Mouse (Mus musculus): ENCODE data around the gene Hsp90ab1. TPM values are rescaled to one million over a fixed set of nuclear protein-coding genes. Genes with fewer than 3 reads are reported as not detected.

The Hsp90ab1 gene
- polyA plus RNA-seq, 1 experiment from 2014 or later = 1,593 TPM

DNA sequence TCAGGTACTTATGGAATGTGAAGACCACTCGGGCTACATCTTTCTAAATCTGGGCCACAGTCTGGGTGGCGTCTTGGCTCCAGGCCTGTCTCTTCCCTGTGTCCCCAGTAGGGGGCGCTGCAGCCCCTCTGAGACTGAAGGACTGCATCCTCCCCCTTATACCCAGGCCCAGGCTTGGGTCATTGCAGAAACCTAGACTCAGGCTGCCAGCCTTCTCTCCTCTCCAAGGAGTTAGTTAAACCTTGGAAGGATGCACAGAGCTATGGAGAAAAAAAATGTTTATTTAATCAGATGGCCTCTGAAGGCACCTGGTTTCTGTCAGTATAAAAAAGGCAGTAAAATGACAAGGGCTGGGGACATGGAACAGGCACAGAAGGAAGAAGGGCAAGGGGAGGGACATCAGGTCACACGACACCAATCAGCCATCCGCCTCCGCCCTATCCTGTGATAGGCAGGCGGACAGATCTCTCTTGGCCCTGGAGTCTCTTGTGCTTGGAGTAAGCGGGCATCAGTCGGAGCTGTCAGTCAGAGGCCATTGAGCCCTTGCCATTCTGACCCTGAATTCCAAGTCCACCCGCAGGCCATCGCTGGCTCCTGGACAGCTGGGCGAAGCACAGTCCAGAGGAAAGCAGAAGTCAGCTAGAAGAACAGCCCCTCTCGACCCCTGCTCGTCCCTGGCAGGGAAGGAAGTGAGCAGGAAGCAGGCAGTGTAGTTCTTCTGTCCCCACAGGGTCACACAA is 12.0 kb upstream of the Hsp90ab1 start:
- H3K9ac ChIP-seq = peak overlapping the region; percentile 29; the same call in 1 of the 2 replicates
- H3K36me3 ChIP-seq = 0 out of 2 replicates have a peak, but pooled peaks cover 4% of the 10 kb centered on the region
- no peak overlapping the region for H3K4me2 ChIP-seq
- peak; percentile 44; the same call in 1 of the 2 replicates for ATAC-seq (ENCODE audit: low FRiP score)
- peak overlapping the region; percentile 69 for H3K27ac ChIP-seq
- no peaks in the 10 kb centered on the region for H3K9me3 ChIP-seq
- H3K27me3 ChIP-seq = no peaks in the 10 kb centered on the region
- peaks cover 25% of the 10 kb centered on the region for H3K4me1 ChIP-seq (replicated peaks)
- H3K4me3 ChIP-seq = no peak overlapping the region
- 24% methylated on average over 14 of the region's 14 CpGs for WGBS

DNA sequence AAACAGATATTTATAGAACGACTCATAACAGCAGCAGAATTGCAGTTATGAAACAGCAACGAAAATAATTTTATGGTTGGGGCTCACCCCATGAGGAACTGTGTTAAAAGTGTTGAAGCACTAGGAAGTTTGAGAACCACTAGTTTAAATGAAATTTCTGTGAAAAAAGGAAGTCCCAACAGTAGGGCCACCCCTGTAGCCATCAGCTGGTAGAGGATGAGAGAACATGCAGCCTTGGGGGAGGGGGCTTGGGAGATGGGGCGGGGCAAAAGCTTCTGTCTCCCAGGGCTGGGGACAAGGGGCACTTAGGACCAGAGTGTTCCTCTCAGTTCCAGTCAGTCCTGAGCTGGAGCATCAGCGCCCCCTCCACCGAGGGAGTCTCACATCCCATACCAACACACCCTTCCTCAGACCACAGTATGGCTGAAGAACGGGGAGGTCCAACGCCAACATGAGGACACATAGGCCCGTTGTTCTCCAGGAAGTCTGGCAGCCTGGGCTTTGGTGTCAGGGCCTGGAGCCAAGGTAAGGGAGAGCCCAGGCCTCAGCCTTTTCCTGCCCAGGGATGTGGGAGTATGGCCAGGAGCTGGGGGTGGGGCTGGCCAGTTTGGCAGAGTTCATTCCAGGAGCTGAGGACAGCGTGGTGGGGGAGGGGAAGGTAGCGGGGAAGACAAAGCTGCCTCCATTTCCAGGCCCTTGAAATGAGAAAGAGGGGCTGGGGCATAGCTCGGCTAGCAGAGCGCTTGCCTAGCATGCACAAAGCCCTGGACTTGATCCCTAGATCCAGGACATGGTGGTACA is 11.2 kb upstream of the Hsp90ab1 start:
- Histone ChIP-seq H3K27me3 (no peaks in the 10 kb centered on the region), H3K27ac (peak overlapping the region; percentile 69), H3K4me3 (no peak overlapping the region), H3K4me1 (replicated peaks) (peaks cover 25% of the 10 kb centered on the region), H3K4me2 (no peak overlapping the region), H3K9ac (0 out of 2 replicates have a peak overlapping the region, but pooled peaks have one; percentile 29), H3K9me3 (no peaks in the 10 kb centered on the region), H3K36me3 (0 out of 2 replicates have a peak, but pooled peaks cover 4% of the 10 kb centered on the region)
- ATAC-seq (ENCODE audit: low FRiP score) = peak; percentile 58
- WGBS = 39% methylated on average over 12 of the region's 12 CpGs

DNA sequence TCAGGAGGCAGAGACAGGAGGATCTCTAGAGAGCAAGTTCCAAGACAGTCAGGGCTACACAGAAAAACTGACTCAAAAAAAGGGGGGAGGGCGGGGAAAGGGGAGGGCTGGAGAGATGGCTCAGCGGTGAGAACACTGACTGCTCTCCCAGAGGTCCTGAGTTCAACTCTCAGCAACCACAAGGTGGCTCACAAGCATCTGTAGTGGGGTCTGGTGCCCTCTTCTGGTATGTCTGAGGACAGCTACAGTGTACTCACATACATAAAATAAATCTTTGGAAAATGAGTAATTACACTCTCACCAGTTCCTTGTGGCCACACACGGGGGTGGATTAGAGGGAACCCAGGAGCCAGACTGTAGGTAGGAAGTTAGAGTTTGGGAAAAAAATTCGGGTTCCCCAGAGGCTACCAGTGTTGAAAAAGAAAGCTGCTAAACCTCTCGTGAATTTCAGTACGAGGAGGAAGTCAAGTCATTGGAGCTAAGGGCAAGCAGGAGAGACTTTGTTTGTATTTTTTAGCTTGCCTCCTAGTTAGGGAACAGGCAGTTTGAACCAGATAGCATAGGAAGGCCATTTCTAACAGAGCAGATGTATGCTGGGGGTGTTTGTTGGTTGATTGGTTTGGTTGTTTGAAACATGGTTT is 9.8 kb upstream of the Hsp90ab1 start:
- Histone ChIP-seq H3K4me3 (no peak overlapping the region), H3K9ac (no peak overlapping the region), H3K4me1 (replicated peaks) (peaks cover 25% of the 10 kb centered on the region), H3K36me3 (0 out of 2 replicates have a peak, but pooled peaks cover 4% of the 10 kb centered on the region), H3K9me3 (no peaks in the 10 kb centered on the region), H3K27ac (no peak overlapping the region), H3K27me3 (no peaks in the 10 kb centered on the region), H3K4me2 (no peak overlapping the region)
- ATAC-seq (ENCODE audit: low FRiP score) = no peak
- 69% methylated on average over 6 of the region's 6 CpGs for WGBS

DNA sequence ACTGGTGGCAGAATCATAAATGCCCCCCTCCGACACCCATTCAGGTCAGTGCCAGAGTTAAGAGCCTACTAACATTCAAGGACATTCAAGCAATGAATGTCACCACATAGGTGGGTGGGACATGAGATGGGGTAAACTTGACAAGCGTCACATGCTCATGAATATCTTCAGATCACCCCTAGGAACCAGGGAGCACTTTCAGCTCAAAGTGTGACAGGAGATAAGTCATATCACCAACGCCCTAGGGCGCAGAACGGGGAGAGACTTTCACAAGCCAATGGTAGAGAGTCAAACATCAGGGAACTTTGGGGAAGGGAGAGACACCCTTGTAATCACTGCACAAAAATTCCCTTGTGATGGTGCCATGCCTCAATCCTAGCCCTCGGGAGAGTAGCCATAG is 9.1 kb upstream of the Hsp90ab1 start:
- H3K4me1 ChIP-seq (replicated peaks) = peaks cover 25% of the 10 kb centered on the region
- no peak overlapping the region for H3K27ac ChIP-seq
- 95% methylated on average over 6 of the region's 6 CpGs for WGBS
- H3K9me3 ChIP-seq = no peaks in the 10 kb centered on the region
- H3K4me3 ChIP-seq = no peak overlapping the region
- H3K4me2 ChIP-seq = no peak overlapping the region
- H3K27me3 ChIP-seq = no peaks in the 10 kb centered on the region
- no peak overlapping the region for H3K9ac ChIP-seq
- no peak for ATAC-seq (ENCODE audit: low FRiP score)
- 0 out of 2 replicates have a peak, but pooled peaks cover 4% of the 10 kb centered on the region for H3K36me3 ChIP-seq

DNA sequence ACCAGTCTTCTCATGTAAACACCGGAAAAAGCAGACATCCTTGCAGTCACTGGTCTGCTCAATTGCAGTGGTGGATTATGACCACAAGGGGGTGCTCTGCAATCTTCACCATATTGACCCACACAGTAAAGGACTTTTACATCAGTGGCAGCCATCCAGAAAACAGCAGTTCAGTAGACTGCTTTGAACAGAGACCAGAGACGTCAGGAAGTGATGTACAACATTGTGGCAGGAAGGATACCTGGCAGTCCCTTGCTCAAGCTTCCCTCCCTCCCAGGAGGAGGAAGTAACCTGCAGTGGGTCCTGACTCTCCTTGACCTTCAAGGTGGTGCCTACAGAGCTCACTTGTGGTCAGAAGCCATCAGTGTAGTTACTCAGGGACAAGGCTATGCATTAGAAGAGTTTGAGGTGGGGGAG is 8.5 kb upstream of the Hsp90ab1 start:
- H3K27ac ChIP-seq = no peak overlapping the region
- H3K4me2 ChIP-seq = no peak overlapping the region
- peaks cover 25% of the 10 kb centered on the region for H3K4me1 ChIP-seq (replicated peaks)
- no peak overlapping the region for H3K9ac ChIP-seq
- WGBS = 18% methylated on average over 2 of the region's 2 CpGs
- H3K4me3 ChIP-seq = no peak overlapping the region
- no peak for ATAC-seq (ENCODE audit: low FRiP score)
- no peaks in the 10 kb centered on the region for H3K36me3 ChIP-seq
- no peaks in the 10 kb centered on the region for H3K27me3 ChIP-seq
- no peaks in the 10 kb centered on the region for H3K9me3 ChIP-seq

DNA sequence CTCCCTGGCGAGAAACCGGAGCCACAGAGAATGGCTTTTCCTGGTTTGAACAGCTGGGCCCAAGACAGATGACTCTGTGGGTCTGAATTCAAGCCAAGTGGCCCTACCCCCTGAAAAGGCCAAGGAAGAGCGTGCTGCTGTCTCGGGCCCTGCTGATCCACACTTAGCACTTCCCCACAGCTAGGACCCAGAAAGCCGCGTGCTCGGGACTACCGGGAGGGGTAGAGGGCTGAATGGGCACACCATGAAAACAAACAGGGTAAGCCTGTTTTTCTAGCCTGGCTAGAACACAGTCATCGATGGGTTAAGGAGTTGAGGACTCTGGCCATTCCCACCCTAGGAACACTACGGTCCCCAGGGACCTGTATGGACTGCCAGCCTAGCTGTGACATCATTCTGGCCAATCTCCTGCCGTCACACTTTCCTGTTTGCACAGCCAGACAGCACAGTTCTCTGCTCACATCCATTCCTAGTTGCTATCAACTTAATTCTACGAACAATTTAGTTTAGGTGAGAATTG is 7.9 kb upstream of the Hsp90ab1 start:
- H3K4me1 ChIP-seq (replicated peaks) = peaks cover 25% of the 10 kb centered on the region
- H3K9ac ChIP-seq = no peak overlapping the region
- 0 out of 2 replicates have a peak overlapping the region, but pooled peaks have one; percentile 8 for H3K4me2 ChIP-seq
- no peaks in the 10 kb centered on the region for H3K36me3 ChIP-seq
- ATAC-seq (ENCODE audit: low FRiP score) = no peak
- H3K4me3 ChIP-seq = no peak overlapping the region
- H3K27me3 ChIP-seq = no peaks in the 10 kb centered on the region
- no peaks in the 10 kb centered on the region for H3K9me3 ChIP-seq
- WGBS = 46% methylated on average over 12 of the region's 12 CpGs
- H3K27ac ChIP-seq = peak overlapping the region; percentile 52

DNA sequence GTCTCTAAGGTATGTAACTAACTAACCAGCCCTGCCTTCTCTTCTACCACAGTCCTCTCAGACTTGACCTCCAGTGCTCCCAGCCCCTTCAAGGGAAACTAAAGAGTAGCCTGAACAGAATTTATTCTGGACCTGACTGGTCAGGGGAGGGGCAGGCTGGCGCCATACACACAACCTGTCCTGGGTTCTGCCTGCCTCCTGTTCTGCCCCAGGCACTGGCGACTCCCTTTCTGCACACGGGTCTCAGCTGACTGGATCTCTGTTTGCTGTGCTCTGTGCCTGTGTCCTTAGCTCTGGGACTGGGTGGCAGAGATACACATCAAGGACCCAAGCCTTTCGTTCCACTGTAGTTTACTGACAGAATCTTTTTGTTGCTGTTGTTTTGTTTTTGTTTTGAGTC is 6.5 kb upstream of the Hsp90ab1 start:
- H3K9ac ChIP-seq = no peak overlapping the region
- no peak overlapping the region for H3K27ac ChIP-seq
- no peak for ATAC-seq (ENCODE audit: low FRiP score)
- H3K4me3 ChIP-seq = no peak overlapping the region
- 85% methylated on average over 4 of the region's 4 CpGs for WGBS
- H3K4me1 ChIP-seq (replicated peaks) = peaks cover 23% of the 10 kb centered on the region
- H3K9me3 ChIP-seq = no peaks in the 10 kb centered on the region
- H3K27me3 ChIP-seq = no peaks in the 10 kb centered on the region
- no peak overlapping the region for H3K4me2 ChIP-seq
- no peaks in the 10 kb centered on the region for H3K36me3 ChIP-seq

DNA sequence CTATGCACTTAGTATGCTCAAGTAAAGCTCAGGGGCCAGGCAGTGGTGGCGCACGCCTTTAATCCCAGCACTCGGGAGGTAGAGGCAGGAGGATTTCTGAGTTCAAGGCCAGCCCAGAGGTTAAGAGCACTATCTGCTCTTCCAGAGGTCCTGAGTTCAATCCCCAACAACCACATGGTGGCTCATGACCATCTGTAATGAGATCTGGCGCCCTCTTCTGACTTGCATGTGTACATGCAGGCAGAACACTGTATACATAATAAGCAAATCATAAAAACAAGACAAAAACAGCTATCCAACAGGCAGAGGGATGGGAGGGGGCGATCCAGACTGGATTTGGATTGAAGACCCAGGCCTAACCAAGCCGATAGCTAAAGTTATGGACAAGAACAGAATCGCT is 5.8 kb upstream of the Hsp90ab1 start:
- no peaks in the 10 kb centered on the region for H3K9me3 ChIP-seq
- H3K4me3 ChIP-seq = no peak overlapping the region
- no peak for ATAC-seq (ENCODE audit: low FRiP score)
- H3K4me1 ChIP-seq (replicated peaks) = peaks cover 24% of the 10 kb centered on the region
- no peaks in the 10 kb centered on the region for H3K36me3 ChIP-seq
- H3K9ac ChIP-seq = no peak overlapping the region
- 74% methylated on average over 7 of the region's 7 CpGs for WGBS
- H3K4me2 ChIP-seq = no peak overlapping the region
- H3K27ac ChIP-seq = no peak overlapping the region
- no peaks in the 10 kb centered on the region for H3K27me3 ChIP-seq

DNA sequence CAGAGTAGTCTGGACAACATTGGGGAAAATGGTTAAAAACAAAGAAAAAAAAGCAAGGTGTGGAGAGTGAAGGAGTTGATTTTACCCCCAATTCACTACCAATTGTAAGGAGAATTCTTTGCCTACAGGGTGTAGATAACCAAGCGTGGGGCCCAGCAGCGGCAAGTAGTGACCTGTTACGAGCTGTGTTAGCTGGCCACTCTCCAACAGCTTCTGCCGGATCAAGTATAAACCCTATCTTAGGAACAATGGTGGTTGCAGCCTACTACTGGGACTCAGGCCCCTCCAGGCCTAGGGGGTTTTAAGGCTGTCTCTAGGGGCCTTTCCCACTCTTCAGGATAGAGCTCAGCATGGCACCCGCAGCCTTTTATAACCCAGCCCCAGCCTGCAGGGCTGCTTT is 5.2 kb upstream of the Hsp90ab1 start:
- Histone ChIP-seq H3K36me3 (no peaks in the 10 kb centered on the region), H3K4me3 (no peak overlapping the region), H3K4me2 (no peak overlapping the region), H3K27me3 (no peaks in the 10 kb centered on the region), H3K9ac (no peak overlapping the region), H3K27ac (no peak overlapping the region), H3K9me3 (no peaks in the 10 kb centered on the region), H3K4me1 (replicated peaks) (peaks cover 24% of the 10 kb centered on the region)
- 66% methylated on average over 5 of the region's 5 CpGs for WGBS
- no peak for ATAC-seq (ENCODE audit: low FRiP score)

DNA sequence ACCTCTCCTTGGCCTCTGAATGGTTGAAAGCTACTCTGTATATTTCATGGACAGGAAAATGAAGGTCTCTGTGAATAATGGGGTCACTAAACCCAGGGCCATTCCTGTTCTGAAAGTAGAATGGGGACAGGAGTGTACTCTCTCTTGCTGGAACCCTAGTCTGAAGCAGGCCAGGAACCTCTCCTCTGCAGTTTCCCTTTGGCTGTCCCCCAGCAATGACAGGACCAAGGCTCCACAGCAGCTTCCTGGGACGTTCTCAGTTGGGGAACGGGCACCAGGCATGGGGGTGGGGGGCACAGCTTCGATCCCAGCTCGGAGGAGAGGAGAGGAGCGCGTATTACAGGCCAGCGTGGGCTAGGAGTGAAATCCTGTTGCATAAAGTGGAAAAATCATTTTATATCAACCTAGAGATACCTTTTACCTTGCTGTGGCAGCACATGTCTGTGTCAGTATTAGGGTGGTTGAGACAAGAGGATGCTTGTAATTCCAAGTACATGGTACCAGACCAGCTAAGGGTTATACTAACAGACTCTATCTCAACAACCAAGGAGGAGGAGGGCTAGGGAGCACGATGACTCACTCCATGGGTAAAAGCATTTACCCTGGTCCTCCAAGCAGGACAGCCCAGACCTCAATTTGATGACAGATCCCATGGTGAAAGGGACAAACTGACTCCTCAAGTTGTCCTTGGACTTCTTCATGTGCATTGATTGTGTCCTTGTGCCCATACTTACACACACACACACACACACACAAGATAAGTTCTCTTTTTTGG is 2.2 kb upstream of the Hsp90ab1 start:
- peak overlapping the region; percentile 79; the same call in 1 of the 2 replicates for H3K4me2 ChIP-seq
- peaks cover 35% of the 10 kb centered on the region for H3K4me1 ChIP-seq (replicated peaks)
- H3K9ac ChIP-seq = peak overlapping the region; percentile 100
- 94% methylated on average over 8 of the region's 8 CpGs for WGBS
- peak overlapping the region; percentile 99 for H3K27ac ChIP-seq
- no peaks in the 10 kb centered on the region for H3K9me3 ChIP-seq
- ATAC-seq (ENCODE audit: low FRiP score) = no peak
- no peaks in the 10 kb centered on the region for H3K27me3 ChIP-seq
- peaks cover 14% of the 10 kb centered on the region for H3K36me3 ChIP-seq
- H3K4me3 ChIP-seq = peak overlapping the region; percentile 99; the same call in 1 of the 2 replicates

DNA sequence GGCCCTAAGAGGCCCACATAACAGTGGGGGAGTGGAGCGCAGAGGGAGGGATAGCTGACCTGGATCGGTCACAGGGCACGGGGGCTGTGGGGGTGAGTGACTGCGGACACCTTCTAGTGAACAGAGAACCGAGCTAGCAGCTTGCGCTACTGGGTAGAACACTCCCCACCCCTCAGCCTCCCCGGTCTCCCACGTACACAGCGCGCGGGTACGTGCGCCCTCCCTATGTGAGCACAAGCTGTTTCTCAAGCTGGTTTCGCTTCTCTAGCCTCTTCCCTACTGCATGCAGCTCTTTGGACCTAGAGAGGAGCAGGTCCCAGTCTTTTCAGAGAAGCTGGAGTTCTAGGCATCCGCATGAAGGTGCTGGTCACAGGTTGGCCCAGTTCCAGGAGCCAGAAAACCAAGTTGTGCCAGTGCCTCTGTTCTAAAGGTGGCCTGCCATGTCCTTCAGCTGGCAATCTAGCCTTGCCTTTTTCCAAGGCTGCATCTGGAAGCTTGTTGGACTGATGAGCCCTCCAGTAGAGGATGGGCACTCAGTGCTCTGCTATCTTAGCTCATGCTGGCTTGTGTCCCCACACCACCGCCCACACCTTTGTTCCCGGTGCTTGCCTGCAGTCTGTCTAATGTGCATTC is 1.2 kb upstream of the Hsp90ab1 start:
- ATAC-seq (ENCODE audit: low FRiP score) = peak; percentile 61
- H3K27ac ChIP-seq = peak overlapping the region; percentile 99
- peak overlapping the region; percentile 99 for H3K4me3 ChIP-seq
- H3K4me1 ChIP-seq (replicated peaks) = peaks cover 46% of the 10 kb centered on the region
- whole genome bisulfite sequencing = 2% methylated on average over 17 of the region's 17 CpGs
- H3K27me3 ChIP-seq = no peaks in the 10 kb centered on the region
- H3K4me2 ChIP-seq = peak overlapping the region; percentile 79
- no peaks in the 10 kb centered on the region for H3K9me3 ChIP-seq
- H3K9ac ChIP-seq = peak overlapping the region; percentile 100
- H3K36me3 ChIP-seq = peaks cover 25% of the 10 kb centered on the region
